Mouse (Mus musculus): Measurements from ENCODE around the gene Csrnp1.
"Not testable (repeated sequence)": the region's sequence is repeated elsewhere in the genome, so short reads cannot be mapped to it uniquely, and the experiment has no call there.

Gene Csrnp1

GRCm38 (mm10) chr9:119984536-119985011 lies at the start of gene Csrnp1:
Csrnp1 (minus strand) TSS chr9:119984658.
- DNase-seq: peak; percentile 54

- DNase-seq: no peak
Measured at GRCm38 (mm10) chr9:120032710-120033109, 48.3 kb upstream of the Csrnp1 start.

- no peak for DNase-seq
Measured at GRCm38 (mm10) chr9:120030421-120030820, 46.0 kb upstream of the Csrnp1 start.

GRCm38 (mm10) chr9:120029880-120030279 lies 45.4 kb upstream of the Csrnp1 start:
- no peak for DNase-seq

- peak; percentile 81 for DNase-seq
Measured at GRCm38 (mm10) chr9:120027401-120028151, 43.1 kb upstream of the Csrnp1 start.

- DNase-seq: no peak
Measured at GRCm38 (mm10) chr9:120024625-120025024, 40.2 kb upstream of the Csrnp1 start.

GRCm38 (mm10) chr9:120024171-120024570 lies 39.7 kb upstream of the Csrnp1 start:
- DNase-seq: peak; percentile 96

- no peak for DNase-seq
Measured at GRCm38 (mm10) chr9:120023086-120023811, 38.8 kb upstream of the Csrnp1 start, which contains the start of gene Xirp1. Xirp1 (minus strand) TSS chr9:120023598.

- DNase-seq: no peak
Measured at GRCm38 (mm10) chr9:120021164-120021563, 36.7 kb upstream of the Csrnp1 start.

GRCm38 (mm10) chr9:120020285-120020890 lies 35.9 kb upstream of the Csrnp1 start:
- peak; percentile 83 for DNase-seq

GRCm38 (mm10) chr9:120016956-120017355 lies 32.5 kb upstream of the Csrnp1 start:
- DNase-seq: no peak

GRCm38 (mm10) chr9:120014828-120015227 lies 30.4 kb upstream of the Csrnp1 start:
- no peak for DNase-seq

- DNase-seq: no peak
Measured at GRCm38 (mm10) chr9:120013251-120013820, 28.9 kb upstream of the Csrnp1 start.

- no peak for DNase-seq
Measured at GRCm38 (mm10) chr9:120012781-120013180, 28.3 kb upstream of the Csrnp1 start.

GRCm38 (mm10) chr9:120012161-120012560 lies 27.7 kb upstream of the Csrnp1 start:
- DNase-seq: not testable (repeated sequence)

GRCm38 (mm10) chr9:120011533-120011932 lies 27.1 kb upstream of the Csrnp1 start:
- DNase-seq: peak; percentile 89

- peak; percentile 96 for DNase-seq
Measured at GRCm38 (mm10) chr9:120010781-120011511, 26.5 kb upstream of the Csrnp1 start.

- no peak for DNase-seq
Measured at GRCm38 (mm10) chr9:120009871-120010270, 25.4 kb upstream of the Csrnp1 start.

GRCm38 (mm10) chr9:120009226-120009841 lies 24.9 kb upstream of the Csrnp1 start:
- DNase-seq: no peak

- no peak for DNase-seq
Measured at GRCm38 (mm10) chr9:120007833-120008232, 23.4 kb upstream of the Csrnp1 start.

GRCm38 (mm10) chr9:120005936-120006335 lies 21.5 kb upstream of the Csrnp1 start:
- no peak for DNase-seq

GRCm38 (mm10) chr9:120002893-120003292 lies 18.4 kb upstream of the Csrnp1 start:
- DNase-seq: no peak

All from cerebellum, adult 9-10 months (tissue).